Mouse (Mus musculus) fibroblast of lung, adult 2 months (primary cell): ENCODE data around the gene Zfp593.
A peak's percentile ranks its signal among the peaks of the same experiment; 100 is the strongest.
"Not testable (repeated sequence)": the region's sequence is repeated elsewhere in the genome, so short reads cannot be mapped to it uniquely, and the experiment has no call there.

Experiments
- DNase-seq: peaks from one replicate; pipeline ENCODE4 v3.0.0-alpha.2; 2011; ENCODE audit warnings: low read depth

Zfp593 gene

DNA sequence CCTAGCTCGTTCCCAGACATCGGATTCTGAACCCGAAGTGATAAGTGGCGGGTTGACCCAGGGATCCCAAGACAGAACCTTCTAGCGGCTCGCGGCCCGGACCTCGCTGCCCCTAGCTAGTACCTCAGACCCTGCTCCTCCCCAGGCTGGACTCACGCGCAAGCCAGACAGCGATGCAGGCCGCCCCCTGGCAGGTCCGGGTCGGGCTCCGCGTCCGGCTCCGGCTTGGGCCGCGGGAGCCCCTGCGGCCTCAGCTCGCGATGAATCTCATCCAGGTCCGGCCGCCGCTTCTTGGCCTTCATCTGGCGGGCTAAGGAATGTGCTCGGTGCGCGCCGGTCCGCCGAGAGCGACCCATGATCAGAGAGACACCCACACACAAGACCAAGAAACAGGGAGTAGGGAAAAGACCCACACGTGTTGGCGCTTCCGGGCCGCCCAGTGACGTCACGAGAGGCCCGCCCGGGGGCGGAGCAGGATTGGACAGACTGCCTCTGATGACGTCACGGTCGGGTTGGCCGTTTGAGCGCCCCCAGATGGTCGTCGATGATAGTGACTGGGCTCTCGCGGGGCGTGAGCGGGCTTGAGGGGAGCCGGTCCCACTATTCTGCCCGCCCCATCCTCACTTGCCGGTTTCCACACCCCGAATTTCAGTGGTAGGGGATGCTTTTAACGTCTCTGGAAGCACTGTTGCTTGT lies at the start of gene Zfp593:
Gene Zfp593, minus strand, starts transcription at position 445 of the 696 bp plus-strand sequence.
- peak; percentile 53 for DNase-seq

DNA sequence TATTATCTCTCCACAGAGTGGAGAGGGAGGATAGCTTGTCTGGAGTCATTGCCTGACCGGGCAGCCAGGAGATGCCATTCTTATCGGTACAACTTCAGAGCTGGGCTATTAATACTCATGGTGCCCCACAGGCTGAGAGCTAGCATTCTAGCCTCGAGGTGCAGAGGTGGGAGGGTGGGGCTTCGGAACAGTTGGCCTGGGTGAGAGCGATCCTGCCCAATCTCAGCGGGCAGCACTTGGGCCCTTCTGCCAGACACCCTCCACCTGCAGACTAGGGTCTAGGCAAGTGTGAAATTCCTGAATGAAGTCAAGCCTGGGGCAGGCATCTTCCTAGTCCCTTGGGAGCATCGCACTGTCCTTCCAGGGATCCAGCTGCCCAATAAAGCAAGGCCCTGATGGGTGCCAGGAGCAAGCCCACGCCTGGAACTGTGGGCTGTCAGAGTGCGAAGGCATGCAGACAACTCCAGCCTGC lies 48.3 kb upstream of the Zfp593 start:
- no peak for DNase-seq

GRCm38 (mm10) chr4:134293061-134293691 lies 47.8 kb upstream of the Zfp593 start:
- no peak for DNase-seq

DNA sequence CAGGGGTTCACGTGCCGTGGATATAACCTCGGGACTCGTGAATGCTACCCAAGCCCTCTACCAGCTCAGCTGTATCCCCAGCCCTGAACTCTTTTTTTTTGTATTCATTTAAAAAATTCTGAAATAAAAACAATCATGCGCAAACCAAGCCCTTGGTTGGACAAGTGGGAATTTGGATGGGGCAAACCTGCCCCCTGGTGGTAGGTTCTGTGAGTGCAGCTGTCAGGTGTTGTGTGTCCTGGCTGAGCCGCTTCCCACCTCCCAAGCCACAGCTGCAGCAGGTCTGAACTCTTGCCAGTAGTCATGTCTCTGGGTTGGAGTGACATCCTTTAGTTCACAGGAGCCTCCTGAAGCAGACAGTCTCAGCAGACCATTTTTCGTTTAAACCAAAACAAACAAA lies 46.7 kb upstream of the Zfp593 start:
- DNase-seq: peak; percentile 27

- DNase-seq: no peak
Measured at GRCm38 (mm10) chr4:134288397-134289256, 43.2 kb upstream of the Zfp593 start.

DNA sequence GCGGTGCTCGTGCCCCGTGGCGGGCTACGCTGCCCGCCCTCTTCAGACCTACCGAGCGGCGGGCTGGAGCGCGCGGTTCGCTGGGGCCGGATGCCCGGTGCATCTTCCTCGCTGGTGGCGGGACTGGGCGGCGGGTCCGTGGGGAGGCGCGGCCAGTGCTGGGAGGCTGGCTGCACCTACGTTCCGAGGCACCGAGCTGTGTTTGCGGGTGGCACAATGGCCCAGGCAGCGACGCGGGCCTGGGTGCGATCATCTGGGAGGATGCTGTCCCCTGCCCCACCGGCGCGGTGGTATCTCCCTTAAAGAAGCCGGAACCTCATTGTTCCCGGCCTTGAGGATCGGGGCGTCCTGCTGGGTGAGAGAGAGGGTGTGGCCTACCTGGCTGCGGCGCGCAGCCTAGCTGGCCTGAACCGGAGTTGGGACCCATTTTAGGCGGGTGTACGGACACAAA lies 42.2 kb upstream of the Zfp593 start, which contains the start of gene Pdik1l:
Gene Pdik1l, minus strand, starts transcription at position 321 of the 451 bp plus-strand sequence.
- DNase-seq: no peak

DNA sequence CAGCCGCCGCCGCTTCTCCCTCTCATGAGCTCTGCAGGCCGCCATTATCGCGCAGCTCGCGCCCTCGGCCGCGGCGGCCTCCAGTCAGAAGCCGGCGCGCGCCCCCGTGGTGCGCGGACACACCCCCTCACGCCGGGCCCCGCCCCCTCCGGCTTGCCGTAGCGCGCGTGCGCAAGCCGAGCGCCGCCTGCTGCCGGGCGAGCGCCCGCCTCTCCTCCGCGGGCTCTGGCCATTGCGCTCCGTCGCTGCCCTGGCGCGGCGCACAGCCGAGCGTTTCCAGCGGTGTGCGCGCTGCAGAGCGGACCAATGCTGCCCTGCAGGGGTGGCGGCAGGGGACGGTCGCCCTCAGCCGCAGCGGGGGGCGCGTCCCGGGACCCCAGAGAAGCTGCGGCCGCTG lies 41.8 kb upstream of the Zfp593 start:
- DNase-seq: peak; percentile 65

DNA sequence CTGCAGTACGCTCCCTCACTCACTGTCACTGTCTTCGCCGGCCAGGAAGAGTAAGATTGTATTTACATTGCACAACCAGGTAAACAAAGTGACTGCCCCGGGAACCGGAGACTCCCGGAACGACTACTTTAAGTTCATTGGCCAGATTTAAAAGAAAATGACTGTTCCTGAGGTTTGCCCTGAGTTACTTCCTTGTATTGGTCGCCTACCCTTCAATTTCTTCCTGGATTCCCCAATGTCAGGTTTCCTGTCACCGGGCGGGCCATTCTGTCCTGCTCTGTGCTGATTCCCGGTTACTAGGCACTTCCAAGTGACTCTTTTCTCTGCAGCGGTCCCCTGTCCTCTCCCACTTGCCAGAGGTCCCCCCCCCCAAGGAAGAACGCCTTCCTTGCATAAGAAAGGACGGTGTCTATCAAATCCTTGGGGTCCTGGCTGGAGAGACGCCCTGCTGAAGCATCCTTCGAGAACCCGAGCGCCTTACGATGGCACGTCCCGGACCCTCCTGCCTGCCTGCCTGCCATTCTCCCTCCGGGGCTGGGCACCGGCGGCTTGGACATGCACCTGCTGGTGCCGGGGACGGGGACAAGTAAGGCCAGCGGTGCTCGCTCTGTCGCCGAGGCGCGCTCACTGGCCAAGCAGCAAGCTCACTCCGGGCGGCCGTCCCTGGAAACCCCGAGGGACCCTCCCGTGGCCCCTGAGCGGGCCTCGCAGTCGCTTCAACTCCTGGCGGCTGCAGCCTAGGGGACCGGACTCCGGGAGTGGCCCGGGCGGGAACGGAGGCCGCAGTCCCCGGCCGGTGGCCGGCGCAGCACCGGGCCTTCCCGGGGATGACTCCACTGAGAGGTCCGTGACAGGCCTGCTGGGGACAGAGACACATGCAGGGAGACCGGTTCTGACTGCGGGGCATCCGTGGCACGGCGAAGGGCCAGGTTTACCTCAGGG lies 41.1 kb upstream of the Zfp593 start:
- no peak for DNase-seq

DNA sequence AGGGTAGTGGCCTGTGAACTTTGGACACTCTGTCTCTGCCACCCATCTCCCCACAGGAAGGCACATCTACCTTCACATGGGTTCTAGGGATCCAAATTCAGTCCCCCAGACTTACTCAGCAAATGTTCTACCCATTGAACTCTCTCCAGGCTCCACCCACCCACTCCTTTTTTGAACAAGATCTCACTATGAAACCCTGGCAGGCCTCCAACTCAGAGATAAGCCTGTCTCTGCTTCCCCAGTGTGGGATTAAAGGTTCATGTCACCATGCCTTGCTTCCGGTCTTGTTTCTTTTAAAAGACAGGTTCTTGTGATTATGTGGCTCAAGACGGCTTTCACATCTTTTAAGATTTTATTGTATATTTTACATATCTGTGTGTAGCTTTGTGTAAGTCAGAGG lies 39.5 kb upstream of the Zfp593 start:
- no peak for DNase-seq

DNA sequence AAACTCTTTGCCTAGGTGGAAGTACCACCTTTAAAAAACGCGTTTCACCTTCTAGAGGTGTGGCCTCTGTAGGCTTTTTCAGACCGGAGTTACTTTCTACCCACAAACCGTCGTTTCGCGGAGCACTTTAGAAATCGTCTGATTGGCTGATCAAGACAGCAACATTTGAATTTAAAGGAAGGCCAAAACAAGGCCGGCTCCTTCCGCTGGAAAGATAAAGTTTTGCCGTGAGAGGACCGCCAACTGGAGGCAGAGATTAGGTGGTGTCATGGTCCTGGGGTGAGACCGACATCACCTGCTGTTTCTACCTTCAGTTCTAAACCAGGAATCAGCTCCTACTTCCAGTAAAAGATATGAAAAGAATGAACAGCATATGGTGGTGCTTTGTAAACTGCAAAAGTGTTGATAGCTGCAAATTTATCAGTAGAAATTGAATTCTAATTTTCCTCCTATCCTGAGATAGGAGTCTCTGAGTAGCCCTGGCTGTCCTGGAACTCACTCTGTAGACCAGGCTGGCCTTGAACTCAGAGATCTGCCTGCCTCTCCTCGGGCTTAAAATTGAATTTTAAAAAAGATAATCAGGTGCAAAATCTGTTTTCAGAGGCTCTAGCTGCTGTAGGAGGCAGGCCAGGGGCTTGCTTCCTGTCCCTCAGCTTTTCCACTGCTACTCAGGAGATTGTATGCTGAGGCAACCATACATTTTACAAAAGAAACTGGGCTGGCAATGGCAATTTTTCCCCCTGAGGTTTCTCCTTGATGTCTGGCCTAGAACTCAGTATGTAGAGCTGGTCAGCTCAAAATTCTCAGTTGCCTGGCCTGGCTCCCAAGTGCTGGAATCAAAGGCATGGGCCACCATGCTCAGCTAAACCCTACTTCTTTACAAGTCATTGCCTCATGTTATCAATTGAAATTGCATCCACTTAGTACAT lies 28.3 kb upstream of the Zfp593 start:
- DNase-seq: no peak

- no peak for DNase-seq
Measured at GRCm38 (mm10) chr4:134272731-134273416, 27.5 kb upstream of the Zfp593 start.

DNA sequence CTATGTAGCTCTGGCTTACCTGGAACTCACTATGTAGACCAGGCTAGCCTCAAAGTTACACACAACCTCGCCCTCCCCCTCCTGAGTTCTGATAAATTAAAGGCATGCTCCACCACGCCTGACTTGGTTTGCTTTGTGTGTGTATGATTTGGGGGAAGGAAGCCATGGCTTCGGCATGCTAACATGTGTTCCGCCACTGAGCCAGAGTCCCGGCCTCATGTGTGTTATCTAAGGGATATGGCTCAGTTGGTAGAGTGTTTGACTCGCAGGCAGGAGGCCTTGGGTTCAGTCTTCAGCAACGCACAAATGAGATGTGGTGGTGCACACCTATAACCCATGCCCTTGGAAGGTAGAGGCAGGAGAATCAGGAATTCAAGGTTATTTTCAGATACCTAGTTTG lies 26.6 kb upstream of the Zfp593 start:
- DNase-seq: no peak

- not testable (repeated sequence) for DNase-seq
Measured at GRCm38 (mm10) chr4:134269622-134270021, 24.2 kb upstream of the Zfp593 start.

- DNase-seq: no peak
Measured at GRCm38 (mm10) chr4:134268102-134268655, 22.8 kb upstream of the Zfp593 start.

DNA sequence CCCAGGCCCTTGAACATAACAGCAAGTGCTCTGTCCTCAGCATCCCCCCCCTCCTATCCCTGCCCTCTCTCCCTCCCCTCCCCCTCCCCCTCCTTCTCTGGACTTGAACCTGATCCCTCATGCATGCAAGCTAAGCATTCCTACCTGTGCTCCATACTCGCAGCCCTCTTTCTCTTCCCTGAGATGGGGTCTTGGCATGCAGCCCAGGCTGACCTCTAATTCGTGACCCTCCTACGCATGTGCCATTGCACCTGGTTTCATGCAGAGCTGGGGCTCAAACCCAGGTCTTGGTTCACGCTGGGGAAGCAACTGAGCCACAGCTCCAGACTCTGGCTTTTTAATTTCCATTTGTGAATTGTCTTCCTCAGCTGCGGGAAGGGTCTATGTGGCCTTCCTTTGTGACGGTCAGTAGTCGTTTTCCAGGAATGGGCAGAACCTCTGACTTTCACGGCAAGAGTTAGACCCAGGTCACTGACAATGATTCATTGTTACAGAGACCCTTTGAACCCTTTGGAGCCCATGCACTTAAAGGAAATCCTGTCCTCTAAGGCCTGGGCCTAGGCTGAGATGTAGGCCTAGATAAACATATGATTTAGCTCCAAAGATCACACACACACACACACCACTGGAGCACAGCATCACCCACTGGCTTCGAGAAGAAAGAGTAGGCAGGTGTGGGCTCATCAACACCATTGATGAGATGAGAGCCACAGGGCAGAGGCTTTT lies 20.6 kb upstream of the Zfp593 start:
- DNase-seq: no peak

- DNase-seq: no peak
Measured at GRCm38 (mm10) chr4:134263191-134263590, 17.8 kb upstream of the Zfp593 start.

DNA sequence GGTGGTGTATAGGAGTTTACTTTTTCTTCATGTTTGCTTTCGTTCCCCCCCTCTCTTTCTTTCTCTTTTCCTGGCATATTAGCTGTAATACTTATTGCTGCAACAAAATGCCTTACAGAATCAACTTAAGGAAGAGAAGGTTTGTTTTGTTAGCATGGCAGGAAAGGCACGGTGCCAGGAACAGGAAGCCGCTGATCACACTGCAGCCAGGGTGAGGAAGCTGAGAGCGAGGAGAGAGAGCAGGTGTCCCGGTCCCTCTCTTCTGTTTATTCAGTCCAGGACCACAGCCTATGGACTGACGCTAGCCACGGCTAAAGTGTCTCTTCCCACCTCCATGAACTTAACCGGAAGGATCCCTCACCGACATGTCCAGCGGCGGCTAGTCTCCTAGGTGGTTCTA lies 13.0 kb upstream of the Zfp593 start:
- DNase-seq: no peak

- no peak for DNase-seq
Measured at GRCm38 (mm10) chr4:134257198-134258009, 12.0 kb upstream of the Zfp593 start.
